Mouse (Mus musculus) liver, adult (tissue): ENCODE results near the gene Homer1.

Source experiments
- GATA4 ChIP-seq: IDR thresholded peaks from 2 replicates; pipeline ENCODE4 v1.6.1; 2014; ENCODE audit warnings: mild to moderate bottlenecking, low read length; ENCODE audit not compliant: insufficient replicate concordance

Homer1 gene

GRCm38 (mm10) chr13:93314322-93314721 lies 14.9 kb downstream of the Homer1 start:
- TF ChIP-seq GATA4, result no peak

GRCm38 (mm10) chr13:93320089-93320488 lies 20.7 kb downstream of the Homer1 start:
- no peak for TF ChIP-seq GATA4

GRCm38 (mm10) chr13:93326326-93326725 lies 26.9 kb downstream of the Homer1 start:
- no peak for TF ChIP-seq GATA4

- no peak for TF ChIP-seq GATA4
Observed at GRCm38 (mm10) chr13:93331721-93332120, 32.3 kb downstream of the Homer1 start.

- no peak for TF ChIP-seq GATA4
Observed at GRCm38 (mm10) chr13:93332491-93332890, 33.1 kb downstream of the Homer1 start.

- TF ChIP-seq GATA4, result no peak
Observed at GRCm38 (mm10) chr13:93335337-93335736, 35.9 kb downstream of the Homer1 start.

GRCm38 (mm10) chr13:93338394-93338793 lies 39.0 kb downstream of the Homer1 start:
- TF ChIP-seq GATA4, result no peak

- no peak for TF ChIP-seq GATA4
Observed at GRCm38 (mm10) chr13:93340555-93341278, 41.3 kb downstream of the Homer1 start.

- no peak for TF ChIP-seq GATA4
Observed at GRCm38 (mm10) chr13:93342641-93343040, 43.2 kb downstream of the Homer1 start.

GRCm38 (mm10) chr13:93344395-93344794 lies 45.0 kb downstream of the Homer1 start:
- TF ChIP-seq GATA4, result no peak

- TF ChIP-seq GATA4, result no peak
Observed at GRCm38 (mm10) chr13:93345854-93346253, 46.4 kb downstream of the Homer1 start.

GRCm38 (mm10) chr13:93352030-93352429 lies 52.6 kb downstream of the Homer1 start:
- no peak for TF ChIP-seq GATA4

- no peak for TF ChIP-seq GATA4
Observed at GRCm38 (mm10) chr13:93354420-93355278, 55.2 kb downstream of the Homer1 start.

GRCm38 (mm10) chr13:93355279-93355587 lies 55.8 kb downstream of the Homer1 start:
- TF ChIP-seq GATA4, result no peak

GRCm38 (mm10) chr13:93358522-93358921 lies 59.1 kb downstream of the Homer1 start:
- TF ChIP-seq GATA4, result no peak

GRCm38 (mm10) chr13:93367555-93367954 lies 68.1 kb downstream of the Homer1 start:
- TF ChIP-seq GATA4, result no peak
